Mouse (Mus musculus) left cerebral cortex, adult 2 months (tissue): ENCODE data around the gene Ncam1. TPM values are rescaled to one million over a fixed set of nuclear protein-coding genes. Genes with fewer than 3 reads are reported as not detected.
A peak's percentile ranks its signal among the peaks of the same experiment; 100 is the strongest.

Source experiments
- DNase-seq, 2 experiments: peaks; one replicate each; pipeline ENCODE4 v3.0.0; 2021 to 2022; ENCODE audit warnings: low spot score in 2 of 2, mixed read lengths in 1 of 2; ENCODE audit errors: extremely low spot score in 1 of 2
- H3K27ac ChIP-seq: fragments of 200-600 bp; 2 replicates; pipeline ENCODE4 v1.8.1; 2022
- H3K4me3 ChIP-seq: fragments of 200-600 bp; 2 replicates; pipeline ENCODE4 v1.8.1; 2022
- CTCF ChIP-seq: fragments of 200-600 bp; IDR thresholded peaks from 2 replicates; pipeline ENCODE4 v1.8.1; 2022; ENCODE audit warnings: antibody characterized with exemption, mild to moderate bottlenecking, moderate library complexity
- intact Hi-C: fragments of 180-260 bp; cut with DNase I; formaldehyde crosslinking; loops from one replicate; pipeline ENCODE4 v1.15.1; 2025
- total RNA-seq, 2 experiments: library from RNA; stranded (reverse); gene quantifications; 2 replicates each; pipeline ENCODE4 v1.2.3; 2021

Ncam1 gene
- total RNA-seq, 2 experiments from 2014 or later: 270 to 291 TPM

DNA sequence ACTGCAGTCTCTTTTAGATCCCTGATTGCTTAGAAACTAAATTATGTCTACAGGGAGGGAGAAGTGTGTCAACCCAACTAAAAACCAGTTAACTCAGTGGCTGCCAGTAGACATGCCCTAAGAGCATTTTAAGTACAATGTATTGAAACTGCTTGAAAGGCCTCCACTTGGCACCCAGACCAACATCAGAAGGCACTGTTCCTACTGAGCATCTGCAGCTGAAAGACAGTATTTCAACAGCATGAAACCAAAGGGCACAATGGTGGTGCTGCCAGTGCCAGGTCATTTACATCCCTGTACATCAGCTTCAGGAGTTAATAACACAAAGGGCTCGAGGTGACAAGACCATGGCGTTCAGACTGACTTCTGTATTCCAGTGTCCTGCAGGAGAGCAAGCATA lies 5.5 kb downstream of the Ncam1 start:
- Histone ChIP-seq H3K27ac (no peak overlapping the region), H3K4me3 (no peak overlapping the region)
- intact Hi-C loops: loop anchor here (10.0 kb wide), 2 partner anchors 268 to 298 kb away; no protein-coding TSS in a partner anchor
- no peak for TF ChIP-seq CTCF
- no peak for DNase-seq

DNA sequence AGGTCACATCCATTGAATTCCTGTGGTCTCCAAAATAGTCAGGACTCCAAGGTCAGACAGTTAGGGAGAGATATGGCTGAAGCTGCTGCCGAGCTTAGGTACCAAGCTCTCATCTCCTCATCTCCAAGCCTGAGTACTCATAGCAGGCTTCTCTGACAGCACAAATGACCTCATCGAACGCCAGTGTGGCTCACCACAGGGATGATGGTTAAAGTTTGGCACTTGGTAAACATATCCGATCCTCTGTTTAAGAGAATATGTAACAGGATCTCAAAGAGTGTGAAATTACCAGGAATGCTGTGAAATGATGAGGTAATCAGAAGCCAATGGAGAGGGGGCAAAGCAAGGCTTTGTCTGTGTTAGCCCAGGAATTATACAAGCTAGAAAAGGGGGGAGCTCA lies 6.1 kb downstream of the Ncam1 start:
- Histone ChIP-seq H3K4me3 (no peak overlapping the region), H3K27ac (no peak overlapping the region)
- TF ChIP-seq CTCF: no peak
- intact Hi-C loops: loop anchor here (10.0 kb wide), 2 partner anchors 268 to 298 kb away; no protein-coding TSS in a partner anchor
- no peak for DNase-seq

DNA sequence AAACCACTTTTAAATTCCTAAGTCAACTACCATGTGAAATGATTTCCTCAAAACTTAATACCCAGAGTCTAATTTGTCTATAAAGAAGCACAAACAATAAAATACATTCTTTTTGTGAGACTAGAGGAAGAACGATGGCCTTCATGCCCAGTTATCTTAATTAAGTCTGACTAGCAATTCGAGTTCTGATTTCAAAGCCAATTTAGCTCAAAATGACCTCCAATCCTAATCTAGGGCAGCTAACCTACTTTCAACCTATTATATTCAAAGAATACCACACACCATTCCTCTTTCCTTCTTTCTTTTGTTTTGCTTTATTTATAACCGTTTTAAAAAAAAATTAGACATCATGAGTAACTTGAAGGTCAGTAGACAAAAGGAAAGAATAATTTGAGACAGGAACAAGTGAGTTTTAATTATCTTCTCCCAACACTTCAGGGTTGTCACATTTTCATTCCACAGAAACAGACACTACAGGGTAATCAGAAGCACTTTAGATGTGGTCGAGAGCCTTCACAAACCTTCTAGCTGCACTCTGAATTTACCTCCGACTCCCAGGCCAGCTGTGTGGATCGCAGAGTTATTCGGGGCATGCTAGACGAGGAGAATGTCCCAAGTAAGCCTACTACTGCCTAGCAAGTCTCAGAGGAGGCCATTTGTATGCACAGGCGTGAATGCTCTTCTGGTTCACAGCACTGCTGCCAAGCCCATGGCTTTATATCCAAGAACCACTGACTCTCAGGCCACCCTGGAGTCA lies 17.5 kb downstream of the Ncam1 start:
- intact Hi-C loops: no loop called here
- no peak overlapping the region for H3K27ac ChIP-seq
- H3K4me3 ChIP-seq: no peak overlapping the region
- DNase-seq: no peak
- TF ChIP-seq CTCF: no peak

- no peak overlapping the region for H3K4me3 ChIP-seq
- H3K27ac ChIP-seq: peak overlapping the region; percentile 10; the same call in 1 of the 2 replicates
- intact Hi-C loops: no loop called here
- no peak for TF ChIP-seq CTCF
- no peak for DNase-seq
These were observed 21.6 kb downstream of the Ncam1 start for GRCm38 (mm10) chr9:49777015-49777637.

DNA sequence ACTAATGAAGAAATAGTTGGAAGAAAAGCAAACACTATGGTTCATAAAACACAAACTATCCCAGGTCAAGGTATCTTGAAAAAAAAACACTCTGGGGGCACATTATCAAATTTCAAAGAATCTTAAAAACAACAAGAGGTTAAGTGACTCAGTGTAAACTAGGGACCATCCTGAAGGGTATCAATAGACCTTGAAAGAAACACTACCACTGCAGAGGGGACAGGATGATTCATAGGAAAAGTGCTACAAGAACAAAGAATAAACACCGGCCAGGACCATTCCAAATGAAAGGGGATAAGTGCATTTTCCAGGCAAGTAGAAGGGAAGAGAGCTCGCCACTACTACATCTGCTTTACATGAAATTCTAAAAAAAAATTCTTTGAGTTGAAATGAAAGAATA lies 32.1 kb downstream of the Ncam1 start:
- no peak for DNase-seq
- Histone ChIP-seq H3K4me3 (no peak overlapping the region), H3K27ac (no peak overlapping the region)
- intact Hi-C loops: no loop called here
- no peak for TF ChIP-seq CTCF

DNA sequence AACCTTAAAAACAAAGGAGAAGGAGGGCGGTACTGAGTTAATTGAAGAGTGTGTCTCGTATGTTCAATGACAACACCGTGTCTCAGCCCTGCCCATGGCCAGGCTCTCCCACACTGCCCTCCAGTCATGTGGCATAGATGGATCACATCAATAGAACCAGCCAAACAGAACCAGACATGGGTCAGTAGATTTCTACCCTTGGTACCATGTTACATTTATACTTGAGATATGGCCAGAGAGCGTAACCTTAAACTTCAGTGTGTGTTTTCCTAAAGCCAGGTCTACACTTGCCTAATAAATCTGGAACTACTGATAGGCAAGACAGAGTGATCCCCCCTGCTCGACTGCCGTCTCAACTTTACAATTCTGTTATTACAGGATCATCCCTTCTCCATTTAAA lies 38.2 kb downstream of the Ncam1 start:
- Histone ChIP-seq H3K4me3 (no peak overlapping the region), H3K27ac (no peak overlapping the region)
- DNase-seq: no peak
- TF ChIP-seq CTCF: no peak
- intact Hi-C loops: no loop called here

DNA sequence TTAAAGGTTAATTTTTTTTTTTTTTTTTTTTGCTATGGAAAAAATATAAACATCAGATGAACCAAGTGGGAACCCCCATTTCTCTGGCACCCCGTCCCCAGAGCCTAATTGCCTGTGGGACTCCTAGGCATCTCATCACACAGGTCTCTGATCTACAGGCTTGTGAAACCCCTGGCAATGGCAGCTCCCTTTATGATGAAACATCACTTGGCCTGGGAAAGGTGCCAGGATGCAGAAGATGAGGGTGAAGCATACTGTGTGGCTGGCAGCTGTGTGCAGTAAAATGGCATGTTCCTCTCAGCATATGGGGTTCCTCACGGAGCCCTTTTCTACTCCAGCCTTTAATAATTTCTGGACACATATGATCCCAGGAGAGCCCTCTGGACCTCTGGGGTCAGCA lies 40.3 kb downstream of the Ncam1 start:
- no peak for TF ChIP-seq CTCF
- peak in 1 of 2 experiments; percentile 40 for DNase-seq
- Histone ChIP-seq H3K4me3 (no peak overlapping the region), H3K27ac (peak overlapping the region; percentile 32; the same call in 1 of the 2 replicates)
- intact Hi-C loops: loop anchor here (5.0 kb wide), 1 partner anchor 39 kb away; the partner anchor contains the start of gene Ncam1

GRCm38 (mm10) chr9:49757986-49758385 lies 40.7 kb downstream of the Ncam1 start:
- intact Hi-C loops: loop anchor here (5.0 kb wide), 1 partner anchor 39 kb away; the partner anchor contains the start of gene Ncam1
- no peak overlapping the region for H3K4me3 ChIP-seq
- TF ChIP-seq CTCF: no peak
- peak overlapping the region; percentile 10; the same call in 1 of the 2 replicates for H3K27ac ChIP-seq
- no peak for DNase-seq

- DNase-seq: no peak
- intact Hi-C loops: loop anchor here (5.0 kb wide), 1 partner anchor 40 kb away; the partner anchor contains the start of gene Ncam1
- no peak overlapping the region for H3K4me3 ChIP-seq
- TF ChIP-seq CTCF: peak; percentile 31
- H3K27ac ChIP-seq: peak overlapping the region; percentile 10; the same call in 1 of the 2 replicates
These were observed 41.1 kb downstream of the Ncam1 start for GRCm38 (mm10) chr9:49757582-49757981.

DNA sequence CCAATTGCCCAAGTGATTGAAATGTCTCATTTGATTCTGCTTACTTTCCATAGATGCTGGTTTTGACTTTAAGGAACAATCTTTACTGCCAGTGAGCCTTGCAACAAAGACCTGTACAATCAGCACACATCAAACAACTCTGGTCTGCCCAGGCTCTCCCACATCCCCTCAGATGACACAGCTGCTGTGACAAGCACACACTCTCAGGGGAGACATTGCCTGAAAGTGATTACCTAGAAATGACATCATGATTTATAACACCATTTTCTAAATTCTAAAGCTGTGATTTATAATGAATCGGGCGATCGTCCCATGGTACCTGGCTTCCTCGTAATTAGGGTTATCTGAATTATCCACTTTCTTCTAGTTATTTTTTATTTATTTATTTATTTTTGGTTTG lies 42.0 kb downstream of the Ncam1 start:
- intact Hi-C loops: loop anchor here (5.0 kb wide), 1 partner anchor 41 kb away; the partner anchor contains the start of gene Ncam1
- no peak for TF ChIP-seq CTCF
- DNase-seq: no peak
- Histone ChIP-seq H3K4me3 (no peak overlapping the region), H3K27ac (no peak overlapping the region)

DNA sequence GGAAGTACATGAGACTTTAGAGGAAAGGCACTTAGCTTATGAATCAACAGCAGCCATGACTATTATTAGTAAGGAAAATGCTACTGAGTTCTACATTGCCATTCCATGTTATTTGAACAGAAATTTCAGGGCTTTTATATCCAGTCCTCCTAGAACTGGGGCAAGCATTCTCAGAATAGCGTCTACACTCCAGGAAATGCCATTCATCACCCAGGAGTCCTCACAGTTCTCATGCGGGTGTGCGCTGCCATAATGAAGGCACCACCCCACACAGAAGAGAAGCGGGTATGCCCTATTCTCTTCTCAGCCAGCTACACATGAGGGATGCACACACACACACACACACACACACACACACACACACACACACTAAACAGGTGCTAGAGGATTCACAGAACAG lies 43.5 kb downstream of the Ncam1 start:
- TF ChIP-seq CTCF: no peak
- intact Hi-C loops: loop anchor here (5.0 kb wide), 1 partner anchor 42 kb away; the partner anchor contains the start of gene Ncam1
- no peak overlapping the region for H3K27ac ChIP-seq
- no peak for DNase-seq
- H3K4me3 ChIP-seq: no peak overlapping the region

GRCm38 (mm10) chr9:49751466-49751865 lies 47.3 kb downstream of the Ncam1 start:
- Histone ChIP-seq H3K27ac (no peak overlapping the region), H3K4me3 (no peak overlapping the region)
- TF ChIP-seq CTCF: no peak
- intact Hi-C loops: no loop called here
- no peak for DNase-seq
